Mouse (Mus musculus): ENCODE measurements around the gene Tmprss9.
"Not testable (repeated sequence)": the region's sequence is repeated elsewhere in the genome, so short reads cannot be mapped to it uniquely, and the experiment has no call there.

Gene Tmprss9

GRCm38 (mm10) chr10:80871581-80871980, at the start of gene Tmprss9:
Gene Tmprss9, plus strand, starts transcription at chr10:80871848.
- no peak for DNase-seq (ENCODE audit: extremely low spot score, low read depth, low spot score)

- DNase-seq (ENCODE audit: extremely low spot score, low read depth, low spot score), result no peak
These were observed 49.7 kb upstream of the Tmprss9 start for GRCm38 (mm10) chr10:80821991-80822390.

- no peak for DNase-seq (ENCODE audit: extremely low spot score, low read depth, low spot score)
These were observed 49.1 kb upstream of the Tmprss9 start for GRCm38 (mm10) chr10:80822528-80822927.

- DNase-seq (ENCODE audit: extremely low spot score, low read depth, low spot score), result no peak
These were observed 48.3 kb upstream of the Tmprss9 start for GRCm38 (mm10) chr10:80823316-80823715.

- DNase-seq (ENCODE audit: extremely low spot score, low read depth, low spot score), result no peak
These were observed 47.6 kb upstream of the Tmprss9 start for GRCm38 (mm10) chr10:80823847-80824643.

GRCm38 (mm10) chr10:80824827-80825226, 46.8 kb upstream of the Tmprss9 start:
- DNase-seq (ENCODE audit: extremely low spot score, low read depth, low spot score), result no peak

GRCm38 (mm10) chr10:80826151-80827062, 45.2 kb upstream of the Tmprss9 start, which contains the start of gene Oaz1:
Gene Oaz1, plus strand, starts transcription at chr10:80826656.
- DNase-seq (ENCODE audit: extremely low spot score, low read depth, low spot score), result peak; percentile 98

- DNase-seq (ENCODE audit: extremely low spot score, low read depth, low spot score), result no peak
These were observed 44.4 kb upstream of the Tmprss9 start for GRCm38 (mm10) chr10:80827063-80827869.

GRCm38 (mm10) chr10:80827870-80828420, 43.7 kb upstream of the Tmprss9 start:
- DNase-seq (ENCODE audit: extremely low spot score, low read depth, low spot score), result no peak

GRCm38 (mm10) chr10:80828587-80828986, 43.1 kb upstream of the Tmprss9 start:
- DNase-seq (ENCODE audit: extremely low spot score, low read depth, low spot score), result not testable (repeated sequence)

- DNase-seq (ENCODE audit: extremely low spot score, low read depth, low spot score), result no peak
These were observed 42.0 kb upstream of the Tmprss9 start for GRCm38 (mm10) chr10:80829359-80830278.

- DNase-seq (ENCODE audit: extremely low spot score, low read depth, low spot score), result no peak
These were observed 40.5 kb upstream of the Tmprss9 start for GRCm38 (mm10) chr10:80831136-80831535.

- DNase-seq (ENCODE audit: extremely low spot score, low read depth, low spot score), result no peak
These were observed 38.8 kb upstream of the Tmprss9 start for GRCm38 (mm10) chr10:80832818-80833217.

- DNase-seq (ENCODE audit: extremely low spot score, low read depth, low spot score), result no peak
These were observed 36.0 kb upstream of the Tmprss9 start for GRCm38 (mm10) chr10:80835617-80836016.

- no peak for DNase-seq (ENCODE audit: extremely low spot score, low read depth, low spot score)
These were observed 34.7 kb upstream of the Tmprss9 start for GRCm38 (mm10) chr10:80836949-80837379.

GRCm38 (mm10) chr10:80837827-80838226, 33.8 kb upstream of the Tmprss9 start:
- no peak for DNase-seq (ENCODE audit: extremely low spot score, low read depth, low spot score)

- no peak for DNase-seq (ENCODE audit: extremely low spot score, low read depth, low spot score)
These were observed 33.2 kb upstream of the Tmprss9 start for GRCm38 (mm10) chr10:80838346-80838912.

GRCm38 (mm10) chr10:80839848-80840247, 31.8 kb upstream of the Tmprss9 start:
- DNase-seq (ENCODE audit: extremely low spot score, low read depth, low spot score), result no peak

- no peak for DNase-seq (ENCODE audit: extremely low spot score, low read depth, low spot score)
These were observed 30.0 kb upstream of the Tmprss9 start for GRCm38 (mm10) chr10:80841685-80842084.

Data from hindlimb bud, embryonic 11.5 days (tissue).